Mouse (Mus musculus) layer of hippocampus, adult 8-10 months (tissue): ENCODE results near the gene Slc22a8. TPM values are rescaled to one million over a fixed set of nuclear protein-coding genes. Genes with fewer than 3 reads are reported as not detected.

Experiments
- DNase-seq, 2 experiments: peaks; one replicate each; pipeline ENCODE4 v3.0.0; 2022; ENCODE audit warnings: low spot score in 2 of 2
- total RNA-seq, 4 experiments: library from RNA; stranded (reverse); gene quantifications; 2 replicates each; pipeline ENCODE4 v1.2.4; 2022

Gene Slc22a8
- total RNA-seq, 4 experiments from 2014 or later, result 10.6 to 12.2 (median 11.5) TPM

DNA sequence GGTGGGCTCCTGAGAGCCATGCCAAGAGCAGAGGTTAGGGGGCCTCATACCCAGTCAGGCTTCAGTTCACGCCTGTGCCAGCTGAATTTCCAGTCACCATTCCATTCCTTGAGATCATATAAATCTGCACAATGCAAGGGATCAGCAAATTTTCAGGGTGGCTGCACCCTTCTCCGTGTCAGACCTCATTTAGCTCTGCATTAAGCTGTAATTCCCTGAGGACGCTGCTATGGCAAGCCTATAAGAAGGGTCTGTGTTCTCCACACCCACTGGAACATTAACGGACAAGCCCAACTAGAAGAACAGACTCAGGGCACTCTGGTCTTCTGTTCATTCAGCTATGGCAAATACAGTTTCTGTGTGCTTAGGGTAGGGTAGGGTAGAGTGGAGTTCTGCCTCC lies 6.2 kb downstream of the Slc22a8 start:
- no peak for DNase-seq

DNA sequence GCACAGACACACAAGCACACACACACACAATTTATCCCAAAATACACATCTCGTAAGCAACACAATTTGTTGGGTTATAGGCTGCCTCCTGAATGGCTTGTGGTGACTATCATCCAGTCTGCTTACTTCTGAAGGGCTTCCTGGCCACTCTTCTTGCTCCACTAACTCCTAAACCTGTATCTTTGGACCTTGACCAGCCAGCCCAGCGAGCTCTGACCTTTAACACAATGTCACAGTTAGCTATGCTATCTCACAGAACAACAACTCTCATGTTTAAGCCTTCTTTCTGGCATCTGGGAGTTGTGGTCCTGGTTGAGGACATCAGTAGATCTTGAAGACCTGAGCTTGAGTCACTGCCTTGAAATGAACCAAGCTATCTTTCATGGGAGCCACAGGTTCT lies 8.2 kb downstream of the Slc22a8 start:
- DNase-seq, result no peak

DNA sequence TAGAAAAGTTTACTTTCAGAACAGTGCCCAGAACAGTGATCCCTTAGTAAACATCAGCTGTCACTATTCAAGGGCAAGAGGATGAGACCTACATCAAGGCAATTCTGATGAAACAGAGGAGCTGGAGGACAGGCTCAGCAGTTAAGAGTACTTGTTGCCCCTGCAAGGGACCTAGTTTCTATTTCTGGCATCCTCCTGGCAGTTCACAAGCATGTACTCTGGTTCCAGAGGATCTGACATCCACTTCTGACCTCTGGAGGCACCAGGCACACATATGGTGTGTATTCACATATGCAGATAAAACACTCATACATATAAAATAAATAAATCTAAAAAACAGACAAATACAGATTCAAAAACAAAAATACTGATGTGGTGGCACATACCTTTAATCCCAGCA lies 10.9 kb downstream of the Slc22a8 start:
- no peak for DNase-seq

DNA sequence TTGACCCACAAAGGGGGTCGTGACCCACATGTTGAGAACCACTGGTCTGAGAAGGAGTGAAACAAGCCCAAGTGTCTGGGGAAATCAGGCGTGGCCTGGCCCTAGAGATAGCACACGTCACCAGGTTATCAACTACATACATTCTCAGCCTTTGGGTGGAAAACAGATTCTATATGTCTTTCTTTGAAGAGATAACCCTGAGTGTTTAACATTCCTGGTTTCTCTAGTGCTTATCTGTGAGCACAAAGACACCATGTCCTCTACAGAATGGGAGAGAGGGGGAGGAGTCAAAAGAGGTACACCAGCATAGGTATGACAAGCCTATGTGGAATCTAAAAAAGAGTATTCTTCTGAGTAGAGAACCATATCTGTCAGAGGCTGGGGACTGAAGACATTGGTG lies 11.9 kb downstream of the Slc22a8 start:
- DNase-seq, result no peak

DNA sequence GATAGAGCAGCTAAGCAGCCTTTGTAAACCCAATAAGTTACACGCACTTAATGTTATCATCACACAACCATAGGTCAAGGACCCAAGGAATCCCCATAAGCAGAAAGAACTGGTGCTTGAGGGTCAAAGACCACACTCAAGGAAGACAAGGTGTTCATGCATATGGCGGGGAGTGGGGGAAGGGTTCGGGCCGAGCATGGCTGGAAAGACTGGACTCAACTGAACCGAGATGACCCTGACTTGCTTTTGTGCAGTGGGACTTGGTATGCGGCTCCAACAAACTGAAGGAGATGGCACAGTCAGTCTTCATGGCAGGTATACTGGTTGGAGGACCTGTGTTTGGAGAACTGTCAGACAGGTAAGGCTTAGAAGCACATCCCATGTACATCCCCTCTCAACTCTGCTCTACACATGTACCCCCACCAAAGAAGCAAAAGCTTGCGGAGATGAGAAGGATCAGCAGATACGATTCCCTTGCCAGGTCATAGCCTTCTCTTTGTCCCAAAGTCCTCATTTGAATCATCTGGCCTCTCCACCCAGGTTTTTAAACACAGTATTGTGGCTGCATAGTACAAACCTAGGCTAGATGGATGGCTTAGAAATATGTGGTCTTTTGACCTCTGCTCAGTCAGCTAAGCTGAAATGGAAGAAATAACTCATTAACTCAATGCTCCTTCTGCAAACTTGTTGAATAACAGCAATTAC lies 13.6 kb downstream of the Slc22a8 start:
- DNase-seq, result no peak

DNA sequence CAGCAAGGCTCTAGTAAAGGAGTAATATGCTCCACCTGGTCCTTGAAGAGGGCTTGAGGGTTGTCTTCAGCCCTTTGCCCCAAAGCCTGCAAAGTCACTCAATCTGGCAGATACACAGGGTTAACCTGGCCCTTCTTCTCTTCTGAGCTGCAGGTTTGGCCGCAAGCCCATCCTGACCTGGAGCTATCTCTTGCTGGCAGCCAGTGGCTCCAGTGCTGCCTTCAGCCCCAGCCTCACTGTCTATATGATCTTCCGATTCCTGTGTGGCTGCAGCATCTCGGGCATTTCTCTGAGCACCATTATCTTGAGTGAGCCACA lies 14.1 kb downstream of the Slc22a8 start:
- no peak for DNase-seq

DNA sequence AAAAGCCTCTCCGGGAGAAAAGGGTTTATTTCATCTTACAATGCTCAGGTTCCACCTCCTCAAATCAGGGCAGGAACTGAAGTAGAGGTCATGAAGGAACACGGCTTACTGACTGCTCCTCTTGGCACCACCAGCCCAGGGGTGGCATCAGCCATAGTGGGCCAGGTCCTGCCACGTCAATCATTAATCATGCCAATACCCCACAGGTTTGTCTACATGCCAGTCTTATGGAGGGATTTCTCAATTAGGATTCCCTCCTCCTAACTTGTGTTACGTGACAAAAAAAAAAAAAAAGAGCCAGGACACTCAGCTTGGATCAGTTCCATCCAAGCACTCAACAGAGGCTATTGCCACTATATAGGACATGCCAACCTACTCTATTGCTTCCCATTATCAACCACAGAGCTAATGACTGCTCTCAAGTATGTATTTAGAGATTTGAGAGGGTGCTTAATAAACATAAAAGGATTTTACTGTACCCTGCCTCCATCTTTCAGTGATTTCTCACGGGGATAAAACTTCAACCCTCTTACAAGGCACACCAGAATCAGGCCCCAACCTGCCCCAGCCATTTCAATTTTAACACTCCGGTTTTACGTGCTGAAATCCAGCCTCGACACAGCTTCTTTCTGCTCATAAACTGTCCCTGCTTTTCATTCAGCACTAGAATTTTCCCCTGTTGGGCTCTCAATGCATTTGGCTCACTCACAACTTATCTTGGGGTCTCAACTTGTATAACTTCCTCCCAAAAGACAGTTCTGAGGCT lies 20.5 kb downstream of the Slc22a8 start:
- DNase-seq, result no peak

DNA sequence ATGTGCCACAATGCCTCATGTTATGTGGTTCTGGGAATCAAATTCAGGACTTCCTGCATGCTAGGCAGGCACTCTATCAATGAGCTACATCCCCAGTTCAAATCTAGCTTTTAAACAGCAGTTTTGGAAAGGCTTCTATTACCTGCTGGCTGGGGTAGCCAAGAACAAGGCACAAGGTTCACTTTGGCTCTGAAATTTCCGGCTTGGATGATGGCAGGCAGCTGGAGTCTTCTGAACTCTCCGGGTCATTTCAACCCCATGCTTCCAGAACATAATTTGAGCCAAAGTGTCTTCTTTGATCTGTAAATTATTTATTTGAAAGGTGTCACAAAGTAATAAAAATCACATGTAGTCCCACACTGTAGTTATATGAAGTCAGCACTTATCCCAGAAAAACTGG lies 22.1 kb downstream of the Slc22a8 start:
- no peak for DNase-seq

DNA sequence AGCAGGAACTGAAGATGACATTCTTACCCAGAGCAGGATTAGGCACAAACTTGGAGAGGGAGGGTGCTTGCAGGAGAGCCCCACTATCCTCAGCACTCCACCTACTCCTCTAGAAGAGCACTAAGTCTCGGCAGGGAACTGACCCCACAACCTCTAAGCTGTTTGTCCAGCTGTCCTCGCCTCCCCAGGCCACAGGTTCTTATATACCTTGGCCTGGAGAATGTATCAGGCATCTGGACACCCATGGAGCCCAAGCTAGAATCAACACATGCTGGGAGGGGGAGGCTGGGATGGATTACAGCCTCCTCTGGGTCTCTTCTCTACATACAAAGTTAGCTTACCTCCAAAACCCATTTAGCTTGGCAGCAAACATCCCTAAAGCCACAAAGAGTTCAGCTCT lies 23.3 kb downstream of the Slc22a8 start:
- no peak for DNase-seq

DNA sequence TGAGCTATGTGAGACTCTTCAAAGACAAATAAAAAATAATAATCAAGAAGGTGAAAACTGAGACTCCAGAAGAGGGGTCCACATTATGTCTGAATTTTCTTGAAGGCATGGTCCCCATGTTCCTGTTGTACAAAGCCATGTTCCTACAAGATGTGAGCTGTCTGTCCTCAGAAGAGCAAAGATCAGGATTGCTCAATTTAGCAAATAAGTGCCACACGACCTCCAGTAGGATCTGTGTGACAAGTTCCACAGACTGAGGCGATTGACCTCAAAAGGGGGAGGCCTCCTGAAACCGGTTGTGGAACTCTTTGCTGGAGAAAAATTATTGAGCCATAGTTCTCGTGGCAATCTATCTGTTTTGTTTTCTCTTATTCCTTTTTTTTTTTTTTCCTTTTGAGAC lies 25.3 kb downstream of the Slc22a8 start:
- DNase-seq, result no peak

DNA sequence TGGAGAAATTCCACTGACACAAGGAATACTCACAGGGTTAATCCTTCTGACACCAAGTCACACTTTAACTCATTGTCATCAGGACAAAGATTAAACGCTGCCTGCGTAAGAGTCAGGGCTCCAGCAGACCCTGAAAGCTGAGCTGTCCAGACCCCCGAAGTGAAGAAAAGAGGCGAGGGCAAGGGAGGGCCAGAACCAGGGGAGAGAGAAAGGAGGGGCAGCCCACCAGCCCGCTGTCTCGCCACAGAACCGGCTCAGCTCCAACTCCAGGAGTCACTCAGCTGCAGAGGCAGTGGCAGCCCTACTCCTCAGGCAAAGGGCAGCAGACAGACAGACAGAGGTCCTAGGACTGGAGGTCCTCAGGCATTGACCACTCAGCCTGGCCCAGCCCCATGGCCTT lies 26.9 kb downstream of the Slc22a8 start, which contains the start of gene Slc22a6:
Slc22a6 (plus strand) TSS at position 136 of the 400 bp plus-strand sequence.
- no peak for DNase-seq

DNA sequence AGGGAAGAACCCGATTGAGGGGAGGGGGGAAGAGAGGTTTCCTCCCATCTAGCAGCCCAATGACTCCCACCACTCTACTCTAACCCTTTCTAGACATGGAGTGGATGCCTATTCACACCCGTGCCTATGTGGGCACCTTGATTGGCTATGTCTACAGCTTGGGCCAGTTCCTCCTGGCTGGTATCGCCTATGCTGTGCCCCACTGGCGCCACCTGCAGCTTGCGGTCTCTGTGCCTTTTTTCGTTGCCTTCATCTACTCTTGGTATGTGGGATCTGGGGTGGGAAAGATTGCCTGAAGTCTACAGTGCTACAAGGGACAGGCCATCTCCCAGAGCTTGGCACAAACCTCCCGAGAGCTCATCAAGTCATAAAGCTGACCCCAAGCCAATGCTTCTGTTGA lies 30.0 kb downstream of the Slc22a8 start:
- DNase-seq, result no peak

DNA sequence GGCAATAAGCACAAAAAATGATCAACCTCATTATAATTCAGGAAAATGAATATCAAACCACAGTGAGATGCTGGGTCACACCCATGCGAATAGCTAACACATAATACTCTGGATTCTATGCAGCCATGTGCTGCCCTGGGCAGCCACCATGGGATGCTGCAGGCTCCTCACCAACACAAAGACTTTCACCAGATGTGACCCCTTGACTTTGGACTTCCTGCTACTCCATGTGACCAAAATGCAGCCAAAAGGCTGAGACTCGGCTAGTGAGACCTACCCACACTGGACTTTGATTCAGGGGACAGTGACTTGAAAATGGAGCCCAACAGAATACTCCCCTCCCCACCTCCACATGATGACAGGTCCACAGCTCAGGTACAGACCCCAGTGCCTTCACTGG lies 39.2 kb downstream of the Slc22a8 start:
- DNase-seq, result no peak

DNA sequence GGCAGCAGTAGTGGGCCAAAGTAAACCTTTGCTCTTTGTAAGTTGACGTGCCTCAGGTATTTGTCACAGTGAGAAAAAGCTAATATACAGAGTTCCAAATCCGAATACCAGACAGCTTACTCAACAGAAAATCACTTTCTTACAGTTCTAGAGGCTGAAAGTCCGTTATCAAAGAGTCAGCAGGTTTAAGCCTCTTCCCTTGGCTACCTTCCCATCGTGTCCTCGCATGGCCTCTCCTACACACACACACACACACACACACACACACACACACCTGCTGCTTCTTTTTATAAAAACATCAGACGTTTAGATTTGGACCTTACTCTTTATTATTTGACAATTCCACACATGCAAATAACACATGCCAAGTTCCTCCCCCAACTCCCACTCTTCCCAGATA lies 39.8 kb downstream of the Slc22a8 start:
- DNase-seq, result no peak

DNA sequence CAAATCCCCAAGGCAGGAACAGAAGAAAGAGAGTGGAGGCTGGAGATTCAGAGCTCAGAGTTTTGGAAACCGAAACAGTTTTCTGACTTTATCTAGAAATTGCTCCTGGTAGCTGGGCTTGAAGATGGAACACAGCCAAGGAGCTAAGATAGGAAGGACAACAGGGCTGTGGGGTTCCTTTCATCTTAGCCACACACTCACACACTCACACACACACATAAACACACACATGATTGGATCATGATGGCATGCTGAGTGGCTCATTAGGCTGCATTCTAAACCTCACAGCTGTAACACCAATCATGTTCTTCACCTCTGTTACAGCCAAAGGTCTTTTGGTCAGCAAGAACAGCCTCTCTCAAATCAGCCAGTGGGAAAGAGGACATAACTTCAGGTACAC lies 41.0 kb downstream of the Slc22a8 start:
- no peak for DNase-seq

DNA sequence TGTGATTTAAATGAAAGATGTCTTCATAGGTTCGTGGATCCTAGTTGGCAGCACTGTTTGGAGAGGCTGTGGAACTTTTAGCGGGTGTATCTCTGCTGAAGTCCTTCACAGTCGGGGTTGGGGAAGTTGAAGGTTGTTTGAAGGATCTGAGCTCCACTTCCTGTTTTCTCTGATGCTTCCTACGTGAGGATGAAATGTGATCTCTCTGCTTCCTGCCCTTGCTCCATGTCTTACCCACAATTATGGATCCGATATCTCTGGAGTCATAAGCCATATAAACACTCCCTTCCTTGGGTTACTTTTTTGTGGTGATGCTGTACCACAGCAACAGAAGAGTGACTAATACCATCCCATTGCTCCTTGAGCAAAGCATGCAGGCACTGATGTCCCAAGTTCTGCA lies 51.0 kb downstream of the Slc22a8 start:
- no peak for DNase-seq

DNA sequence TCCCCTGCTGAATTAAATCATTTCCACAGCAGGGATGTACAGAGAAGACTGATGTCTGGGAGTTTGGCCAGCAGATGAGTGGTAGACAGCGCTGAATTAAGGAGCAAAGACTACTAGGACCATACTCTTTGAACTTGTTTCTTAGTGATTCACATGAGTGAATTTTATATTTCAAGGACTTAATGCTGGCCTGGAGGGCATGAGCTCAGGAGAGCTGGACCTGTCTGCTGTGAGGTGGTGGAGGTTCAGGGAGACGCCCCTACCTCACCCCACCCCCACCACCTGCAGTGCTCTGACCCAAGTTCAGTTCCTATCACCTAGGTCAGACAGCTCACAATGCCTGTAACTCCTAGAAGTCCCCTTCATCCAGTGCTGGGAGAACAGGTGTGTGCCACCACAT lies 55.3 kb downstream of the Slc22a8 start:
- no peak for DNase-seq

DNA sequence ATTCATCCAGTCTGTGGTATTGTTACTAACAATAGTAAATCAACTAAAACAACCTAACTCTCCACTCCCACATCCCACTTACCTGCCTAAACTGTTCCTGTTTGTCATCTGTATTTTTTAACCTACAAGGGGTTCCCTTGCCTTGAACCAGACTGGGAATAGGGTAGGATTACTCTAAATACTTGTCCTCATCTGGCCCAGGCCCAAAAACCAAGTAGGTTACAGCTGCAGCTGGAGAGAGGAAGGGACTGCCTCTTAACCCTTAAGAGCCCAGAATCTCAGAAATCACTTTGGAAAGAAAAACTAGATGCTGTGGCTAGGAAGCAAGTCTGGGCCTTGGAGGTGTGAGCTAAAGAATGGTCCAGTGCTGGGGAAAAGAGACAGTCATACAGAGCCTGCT lies 64.8 kb downstream of the Slc22a8 start:
- no peak for DNase-seq

DNA sequence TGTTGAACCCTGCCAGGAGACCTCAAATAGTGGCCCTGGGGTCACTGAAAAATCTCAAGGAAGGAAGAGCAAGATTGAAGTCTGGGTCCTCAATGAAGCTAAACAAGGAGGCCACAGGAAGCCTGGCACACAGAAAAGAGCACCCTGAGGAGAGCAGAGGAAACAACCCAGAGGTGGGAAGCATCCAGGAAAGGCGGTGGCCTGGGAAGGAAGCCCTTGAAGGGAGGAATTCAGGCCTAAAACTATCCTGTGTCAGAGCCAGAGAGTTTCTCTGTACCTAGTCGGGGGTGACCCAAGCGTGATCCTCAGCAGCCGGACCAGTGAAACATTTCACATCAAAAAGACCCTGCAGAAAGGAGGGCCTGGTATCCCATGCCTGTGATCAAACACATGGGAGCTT lies 65.3 kb downstream of the Slc22a8 start:
- no peak for DNase-seq
